Mouse (Mus musculus) splenic B cell, adult 2 months (primary cell): ENCODE results near the gene Lactb.
A peak's percentile ranks its signal among the peaks of the same experiment; 100 is the strongest.

Experiments used
- DNase-seq: peaks from one replicate; pipeline ENCODE4 v3.0.0-alpha.2; 2011; ENCODE audit warnings: low read depth, low spot score
- H3K27me3 ChIP-seq: 2 replicates; pipeline ENCODE4 v1.6.1; 2012; ENCODE audit warnings: mild to moderate bottlenecking, low read length, moderate library complexity, mixed read lengths; ENCODE audit not compliant: control insufficient read depth, poor library complexity, insufficient read depth, severe bottlenecking
- H3K36me3 ChIP-seq: 2 replicates; pipeline ENCODE4 v1.6.1; 2012; ENCODE audit warnings: mild to moderate bottlenecking, low read length, moderate library complexity, mixed read lengths; ENCODE audit not compliant: control insufficient read depth, poor library complexity, insufficient read depth, severe bottlenecking

Lactb gene

DNA sequence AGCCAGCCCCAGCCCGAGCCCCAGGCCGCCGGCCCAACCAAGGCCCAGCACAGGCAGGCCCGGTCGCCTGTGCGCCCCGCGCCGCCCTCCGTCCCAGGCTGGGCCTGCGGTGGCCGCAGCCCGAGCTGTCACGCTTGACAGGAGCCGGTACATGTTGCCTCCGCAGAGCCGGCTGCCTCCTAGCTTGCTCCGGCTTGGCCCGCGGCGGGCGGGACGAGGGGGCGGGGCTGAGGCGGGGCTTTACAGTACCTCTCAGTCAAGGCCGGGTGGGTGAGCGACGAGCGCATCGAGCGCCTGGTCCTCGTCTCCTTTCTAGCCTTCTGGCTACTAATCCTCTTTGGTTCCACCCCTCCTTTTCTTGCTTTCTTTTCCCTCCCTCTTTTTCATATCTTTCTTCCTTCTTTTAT, at the start of gene Lactb:
TSS of gene Lactb (minus strand) at position 246 of the 407 bp plus-strand sequence.
- Histone ChIP-seq H3K36me3 (peaks cover 5% of the 10 kb centered on the region; the same call in 1 of the 2 replicates), H3K27me3 (no peaks in the 10 kb centered on the region)
- DNase-seq = peak; percentile 88

DNA sequence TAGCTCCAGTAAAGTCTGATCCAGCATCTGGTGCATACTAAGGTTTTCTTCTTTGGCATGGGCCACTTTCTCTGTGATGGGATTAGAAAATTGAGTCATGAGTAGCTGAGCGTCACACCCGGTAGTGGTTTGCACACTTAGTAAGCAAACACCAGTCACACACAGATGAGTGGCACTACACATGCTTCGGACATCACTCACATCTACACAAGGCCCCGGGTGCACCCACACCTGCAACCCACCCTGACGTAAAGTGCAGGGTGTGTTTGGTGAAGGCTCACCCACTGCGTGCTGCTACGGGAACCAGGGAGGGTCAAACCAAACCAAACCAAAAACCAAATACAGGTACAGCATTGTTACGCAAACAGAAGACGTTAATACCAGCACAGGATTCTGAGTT, 48.1 kb upstream of the Lactb start:
- no peaks in the 10 kb centered on the region for H3K27me3 ChIP-seq
- no peak for DNase-seq
- peaks cover 9% of the 10 kb centered on the region for H3K36me3 ChIP-seq

DNA sequence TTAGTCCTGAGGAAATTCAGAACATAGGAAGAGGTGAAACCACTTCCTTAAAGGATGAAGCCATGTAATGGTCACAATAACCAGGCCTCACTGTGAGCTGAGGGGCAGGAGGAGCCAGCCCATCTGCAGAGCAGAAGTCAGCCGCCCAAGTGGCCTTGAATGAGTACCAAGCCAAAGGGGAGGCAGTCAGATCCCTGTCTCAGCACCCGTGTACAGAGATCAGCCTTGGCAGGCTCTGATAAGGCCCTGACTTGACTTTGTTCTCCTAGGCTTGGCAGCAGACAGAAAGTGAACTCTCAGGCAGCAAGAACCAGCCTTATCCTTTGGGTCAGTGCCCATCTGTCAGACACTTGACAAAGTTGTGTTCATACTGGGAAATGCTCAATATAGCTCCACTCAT, 44.8 kb upstream of the Lactb start:
- no peaks in the 10 kb centered on the region for H3K27me3 ChIP-seq
- peaks cover 4% of the 10 kb centered on the region for H3K36me3 ChIP-seq
- no peak for DNase-seq

DNA sequence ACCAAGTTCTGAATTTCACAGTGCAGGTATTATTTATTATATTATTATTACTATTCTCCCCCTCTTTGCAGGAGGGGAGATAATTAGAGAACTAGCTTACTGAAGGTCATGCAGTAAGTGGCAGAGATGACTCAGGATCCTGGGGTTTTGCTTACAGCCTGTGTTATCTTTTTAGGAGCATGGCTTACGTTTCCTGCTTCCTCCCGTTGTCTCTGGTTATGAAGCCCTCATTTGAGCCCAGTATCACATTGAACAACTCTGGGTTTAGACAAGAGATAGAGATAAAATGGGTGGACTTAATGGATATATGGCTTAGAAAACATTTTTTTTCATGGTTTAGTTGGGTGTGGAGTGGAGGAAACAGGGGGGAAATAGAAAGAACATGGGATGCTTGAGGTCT, 38.2 kb upstream of the Lactb start:
- Histone ChIP-seq H3K36me3 (no peaks in the 10 kb centered on the region), H3K27me3 (no peaks in the 10 kb centered on the region)
- DNase-seq = no peak

DNA sequence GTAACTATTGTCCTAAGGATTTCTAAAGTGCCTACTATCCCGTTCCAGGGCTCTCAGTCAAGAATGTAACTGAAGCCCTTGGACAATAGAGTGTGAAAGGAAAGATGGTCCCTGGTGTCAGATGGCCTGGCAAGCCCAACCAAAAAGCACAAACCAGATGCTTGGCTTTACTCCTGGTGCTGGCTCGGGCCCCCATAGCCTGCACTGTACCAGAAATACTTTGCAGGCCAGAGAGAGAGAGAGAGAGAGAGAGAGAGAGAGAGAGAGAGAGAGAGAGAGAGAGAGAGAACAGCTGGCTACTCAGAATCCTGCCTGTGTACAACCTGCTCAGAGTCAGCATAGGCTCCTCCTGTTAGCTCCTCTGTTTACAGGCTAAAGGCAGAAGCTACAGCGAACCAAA, 37.2 kb upstream of the Lactb start:
- H3K27me3 ChIP-seq = no peaks in the 10 kb centered on the region
- no peak for DNase-seq
- no peaks in the 10 kb centered on the region for H3K36me3 ChIP-seq

DNA sequence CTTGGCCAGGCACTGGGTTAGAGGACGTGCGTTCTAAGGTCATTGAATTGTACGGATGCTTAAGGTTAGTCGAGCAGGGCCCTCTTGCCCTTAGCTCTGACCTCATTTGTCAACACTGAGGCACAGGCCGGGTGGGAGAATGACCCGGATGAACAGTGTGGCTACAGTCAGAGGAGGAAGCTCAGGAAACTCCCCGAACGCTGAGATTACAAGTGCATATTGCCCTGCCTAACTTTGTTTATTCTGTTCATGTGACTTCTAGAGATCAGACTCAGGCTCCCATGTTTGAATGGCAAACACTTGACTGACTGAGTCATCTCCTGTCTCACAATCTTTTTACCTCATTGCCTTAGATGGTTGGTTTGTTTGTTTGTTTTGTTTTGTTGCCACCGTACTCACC, 36.2 kb upstream of the Lactb start:
- no peaks in the 10 kb centered on the region for H3K27me3 ChIP-seq
- DNase-seq = no peak

DNA sequence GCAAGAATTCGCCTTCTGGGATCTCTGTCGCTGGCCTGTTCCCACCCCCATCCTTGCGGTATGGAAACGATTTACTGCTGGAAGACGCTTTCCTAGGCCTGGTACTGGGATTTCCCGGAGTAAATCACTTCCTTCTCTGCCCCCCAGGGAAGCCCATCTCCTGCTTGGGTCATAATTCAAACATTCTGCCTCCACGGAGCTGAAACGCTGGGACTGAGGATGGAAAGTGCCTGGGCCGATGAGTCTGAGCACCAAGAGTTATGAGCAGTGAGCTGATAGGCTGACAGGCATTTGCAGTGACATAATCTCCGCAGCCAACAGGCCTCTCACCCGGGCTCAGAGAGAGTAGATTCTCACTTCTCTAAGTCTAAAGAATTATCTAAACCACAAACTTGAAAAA, 33.5 kb upstream of the Lactb start:
- no peaks in the 10 kb centered on the region for H3K27me3 ChIP-seq
- no peaks in the 10 kb centered on the region for H3K36me3 ChIP-seq
- DNase-seq = no peak

More for the DNA sequence above, 36.2 kb upstream of the Lactb start:
- no peaks in the 10 kb centered on the region for H3K36me3 ChIP-seq

DNA sequence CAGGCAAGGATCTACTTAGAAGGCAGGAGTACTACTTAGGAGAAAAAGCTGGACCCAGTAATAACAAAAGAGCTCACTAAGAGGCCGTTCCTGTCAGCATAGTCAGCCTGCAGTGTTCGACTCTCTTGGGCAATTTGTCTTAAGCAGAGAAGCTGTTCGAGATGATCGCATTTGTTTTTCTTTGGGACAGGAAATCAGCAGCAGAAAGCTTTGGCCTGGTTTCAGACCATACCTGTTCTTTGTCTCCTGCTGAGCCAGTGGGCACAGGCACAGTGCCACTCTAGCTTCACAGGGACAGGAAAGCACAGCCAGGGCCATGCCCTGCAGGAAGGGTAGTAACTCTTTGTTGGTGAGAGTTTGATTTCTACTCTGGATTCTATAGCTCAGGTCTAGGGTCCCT, 31.1 kb upstream of the Lactb start:
- H3K36me3 ChIP-seq = no peaks in the 10 kb centered on the region
- no peak for DNase-seq
- H3K27me3 ChIP-seq = no peaks in the 10 kb centered on the region

DNA sequence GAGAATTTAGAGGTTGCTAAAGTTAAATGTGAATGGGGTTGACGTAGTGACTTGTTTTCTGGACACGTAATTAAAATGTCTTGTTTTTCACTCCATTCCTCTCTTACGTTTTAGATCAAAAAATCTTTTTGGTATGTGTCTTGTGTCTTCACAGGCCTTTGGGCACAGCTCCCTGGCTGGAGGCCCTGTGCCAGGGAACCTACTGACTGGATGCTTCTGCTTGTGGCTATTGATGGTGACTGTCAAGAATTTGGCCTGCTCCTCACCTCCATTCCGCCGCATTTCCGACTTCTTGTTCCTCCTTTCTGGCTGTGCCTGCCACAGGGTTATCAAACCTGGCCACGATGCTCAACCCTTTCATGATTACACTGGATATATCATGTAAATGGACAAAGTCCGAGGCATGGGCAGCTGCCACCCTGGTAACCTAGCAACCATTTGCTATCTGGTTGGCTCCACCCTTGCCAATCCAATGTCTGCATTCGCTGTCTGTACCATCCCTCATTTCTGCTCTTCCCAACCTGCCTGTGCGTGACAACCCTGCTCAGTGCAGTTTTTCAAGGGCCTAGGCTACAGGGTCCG, 30.0 kb upstream of the Lactb start:
- no peaks in the 10 kb centered on the region for H3K27me3 ChIP-seq
- no peaks in the 10 kb centered on the region for H3K36me3 ChIP-seq
- no peak for DNase-seq

DNA sequence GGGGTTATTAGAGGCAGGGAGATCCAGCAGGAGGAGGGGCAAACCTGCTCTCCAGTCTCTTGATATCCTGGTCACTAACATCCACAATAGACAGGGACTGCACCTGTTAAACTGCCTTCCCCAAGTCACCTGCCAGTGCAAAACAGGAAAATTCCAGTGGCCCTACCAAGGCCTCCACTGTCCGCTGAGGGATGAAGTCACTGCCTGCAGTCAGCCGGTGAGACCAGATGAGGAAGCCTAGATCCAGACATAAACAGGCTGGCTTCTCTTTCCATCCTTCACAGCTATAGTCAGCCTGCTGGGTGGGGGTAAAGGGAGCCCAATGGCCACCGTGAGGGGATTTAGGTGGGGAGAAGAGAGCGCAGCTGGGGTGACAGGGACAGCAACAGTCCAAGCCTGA, 28.4 kb upstream of the Lactb start:
- H3K36me3 ChIP-seq = no peaks in the 10 kb centered on the region
- DNase-seq = no peak

DNA sequence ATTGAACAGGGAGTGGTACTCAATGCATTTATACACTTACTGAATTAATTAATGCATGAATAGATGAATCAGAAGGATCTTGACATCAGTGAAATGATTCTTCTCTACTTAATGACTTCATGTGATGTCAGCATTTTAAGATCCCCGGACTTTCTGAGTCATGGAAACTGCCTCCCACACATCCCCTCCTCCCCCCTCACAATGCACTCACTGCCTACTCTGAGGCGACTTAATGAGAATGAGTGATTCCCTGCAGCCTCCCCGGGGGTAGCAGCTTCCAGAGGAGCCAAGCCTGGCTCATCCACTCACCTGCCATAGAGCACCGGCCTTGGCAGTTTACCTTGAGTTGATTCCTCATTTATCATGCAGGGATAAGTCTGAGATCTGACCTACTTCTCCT, 27.9 kb upstream of the Lactb start:
- no peaks in the 10 kb centered on the region for H3K36me3 ChIP-seq
- DNase-seq = no peak
- no peaks in the 10 kb centered on the region for H3K27me3 ChIP-seq

More for the DNA sequence above, 28.4 kb upstream of the Lactb start:
- H3K27me3 ChIP-seq = no peaks in the 10 kb centered on the region

DNA sequence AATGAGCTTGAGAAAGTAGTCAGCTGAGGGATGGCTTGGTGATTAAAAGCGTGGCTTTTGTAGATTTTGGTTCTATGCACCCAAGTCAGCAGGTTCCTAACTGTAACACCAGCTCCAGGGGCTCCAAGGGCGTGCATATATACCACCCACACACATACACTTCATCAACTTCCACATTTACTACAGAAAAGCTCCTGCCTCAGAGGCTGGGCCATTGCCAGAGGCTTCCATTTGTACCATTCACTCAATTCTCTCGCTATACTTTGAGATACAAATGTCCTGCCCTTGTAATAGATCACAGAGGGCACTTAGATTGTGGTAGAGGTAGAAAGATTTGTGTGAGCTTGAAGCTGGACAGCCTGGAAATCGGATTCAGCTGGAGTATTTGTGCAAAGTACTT, 26.2 kb upstream of the Lactb start:
- no peak for DNase-seq
- Histone ChIP-seq H3K27me3 (no peaks in the 10 kb centered on the region), H3K36me3 (no peaks in the 10 kb centered on the region)

DNA sequence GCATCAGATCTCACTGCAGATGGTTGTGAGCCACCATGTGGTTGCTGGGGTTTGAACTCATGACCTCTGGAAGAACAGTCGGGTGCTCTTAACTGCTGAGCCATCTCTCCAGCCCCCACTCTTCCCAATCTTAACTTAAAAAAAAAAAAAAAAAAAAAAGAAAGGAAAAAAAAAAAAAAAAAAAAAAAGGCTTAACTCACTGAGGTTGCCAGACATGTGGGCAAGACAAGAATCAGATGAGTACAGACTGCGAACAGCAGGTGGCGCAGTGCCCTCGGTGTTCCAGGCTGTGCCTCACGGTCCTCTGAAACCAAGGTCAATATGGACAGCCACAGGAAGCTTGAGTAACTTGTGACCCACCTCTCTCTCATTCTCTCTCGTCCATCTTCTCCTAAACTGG, 25.8 kb upstream of the Lactb start:
- peak; percentile 91 for DNase-seq
- no peaks in the 10 kb centered on the region for H3K36me3 ChIP-seq
- no peaks in the 10 kb centered on the region for H3K27me3 ChIP-seq

DNA sequence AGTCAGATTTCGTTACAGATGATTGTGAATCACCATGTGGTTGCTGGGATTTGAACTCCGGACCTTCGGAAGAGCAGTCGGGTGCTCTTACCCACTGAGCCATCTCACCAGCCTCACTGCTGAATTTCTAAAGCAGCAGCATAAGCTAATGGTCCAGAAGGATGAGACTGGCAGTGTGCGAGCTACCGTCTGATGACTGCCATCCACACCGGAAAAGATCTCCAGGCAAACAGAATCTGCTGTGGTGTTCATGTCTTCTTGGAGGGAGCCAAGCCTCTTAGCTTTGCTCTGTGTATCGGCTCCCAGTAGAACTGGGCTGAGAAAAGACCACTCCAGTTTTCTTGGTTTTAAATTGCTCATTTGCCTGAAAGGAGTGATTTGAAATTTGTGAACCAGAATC, 24.4 kb upstream of the Lactb start:
- Histone ChIP-seq H3K36me3 (no peaks in the 10 kb centered on the region), H3K27me3 (no peaks in the 10 kb centered on the region)
- no peak for DNase-seq

DNA sequence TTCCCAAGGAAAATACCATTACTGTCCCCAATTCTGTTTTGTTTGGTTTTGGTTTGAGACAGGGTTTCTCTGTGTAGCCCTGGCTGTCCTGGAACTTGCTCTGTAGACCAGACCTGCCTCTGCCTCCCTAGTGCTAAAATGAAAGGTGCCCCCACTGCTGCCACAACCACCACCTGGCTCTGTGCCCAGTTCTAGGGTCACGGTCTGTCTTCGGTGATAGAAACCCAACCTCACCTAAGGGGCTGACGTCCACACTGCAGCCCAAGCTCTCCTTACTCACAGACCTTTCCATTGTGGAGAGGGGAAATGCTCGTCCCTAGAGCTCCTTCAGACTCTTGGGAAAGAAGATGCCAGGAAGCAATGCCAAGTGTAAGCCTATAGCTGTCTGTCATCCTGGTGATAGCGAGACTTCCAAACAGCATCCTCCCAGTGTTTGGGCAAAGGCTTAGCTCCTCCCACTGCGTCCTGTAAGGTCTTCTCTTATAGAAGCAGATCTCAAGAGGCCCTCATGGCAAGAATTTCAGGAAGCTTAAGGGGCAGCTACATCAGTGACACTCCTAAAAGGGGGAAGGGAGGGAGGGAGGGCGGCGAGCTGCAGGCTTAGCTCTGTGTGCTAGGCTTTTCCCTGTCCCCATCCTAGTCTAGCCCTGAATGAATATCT, 16.6 kb upstream of the Lactb start:
- Histone ChIP-seq H3K36me3 (no peaks in the 10 kb centered on the region), H3K27me3 (no peaks in the 10 kb centered on the region)
- no peak for DNase-seq
